Mouse (Mus musculus): ENCODE results near the gene Pdgfra. TPM values are rescaled to one million over a fixed set of nuclear protein-coding genes. Genes with fewer than 3 reads are reported as not detected.

Pdgfra gene
- polyA plus RNA-seq (2014; fragmentation: Nextera tagmentation; extraction: Ambion mirVana), result 87.2 and 88.6 TPM in 2 replicates

- ATAC-seq (replicated peaks; ENCODE audit: insufficient number of reproducible peaks, low FRiP score, low TSS enrichment, low read depth), result no peak
- Histone ChIP-seq H3K4me3 (ENCODE audit: low read depth, low read length) (peak within 1 kb of the TSS; percentile 73), H3K9ac (replicated peaks; ENCODE audit: low read length) (peak within 1 kb of the TSS; percentile 95), H3K9me3 (replicated peaks; ENCODE audit: control insufficient read depth, low read length) (no peaks in the 10 kb centered on the region), H3K27ac (replicated peaks; ENCODE audit: low read depth, low read length) (peak within 1 kb of the TSS; percentile 99), H3K36me3 (replicated peaks; ENCODE audit: control insufficient read depth, insufficient read depth, low read depth, low read length) (no peaks in the 10 kb centered on the region), H3K27me3 (ENCODE audit: control insufficient read depth, insufficient read depth, low read length) (peaks cover 6% of the 10 kb centered on the region; the same call in 1 of the 2 replicates), H3K4me1 (ENCODE audit: control insufficient read depth, insufficient read depth, low read length) (peaks cover 5% of the 10 kb centered on the region; the same call in 1 of the 2 replicates), H3K4me2 (ENCODE audit: low read depth, low read length) (peak within 1 kb of the TSS; percentile 69)
- WGBS, result under 1% methylated on average over 10 of the region's 10 CpGs
- peak; percentile 92 for DNase-seq (ENCODE audit: low spot score)
Observed at GRCm38 (mm10) chr5:75152021-75152425, at the start of gene Pdgfra. Gene Pdgfra, plus strand, starts transcription at chr5:75152292.

- no peak overlapping the region for H3K27ac ChIP-seq (replicated peaks; ENCODE audit: low read depth, low read length)
- no peaks in the 10 kb centered on the region for H3K9me3 ChIP-seq (replicated peaks; ENCODE audit: control insufficient read depth, low read length)
- WGBS, result 65% methylated on average over 3 of the region's 3 CpGs
- DNase-seq (ENCODE audit: low spot score), result no peak
- no peak for ATAC-seq (replicated peaks; ENCODE audit: insufficient number of reproducible peaks, low FRiP score, low TSS enrichment, low read depth)
- no peak overlapping the region for H3K4me2 ChIP-seq (ENCODE audit: low read depth, low read length)
- no peaks in the 10 kb centered on the region for H3K27me3 ChIP-seq (ENCODE audit: control insufficient read depth, insufficient read depth, low read length)
- no peaks in the 10 kb centered on the region for H3K4me1 ChIP-seq (ENCODE audit: control insufficient read depth, insufficient read depth, low read length)
- H3K4me3 ChIP-seq (ENCODE audit: low read depth, low read length), result no peak overlapping the region
- H3K36me3 ChIP-seq (replicated peaks; ENCODE audit: control insufficient read depth, insufficient read depth, low read depth, low read length), result no peaks in the 10 kb centered on the region
- no peak overlapping the region for H3K9ac ChIP-seq (replicated peaks; ENCODE audit: low read length)
Observed at GRCm38 (mm10) chr5:75106511-75106910, 45.6 kb upstream of the Pdgfra start.

- Histone ChIP-seq H3K27ac (replicated peaks; ENCODE audit: low read depth, low read length) (no peak overlapping the region), H3K9me3 (replicated peaks; ENCODE audit: control insufficient read depth, low read length) (no peaks in the 10 kb centered on the region), H3K36me3 (replicated peaks; ENCODE audit: control insufficient read depth, insufficient read depth, low read depth, low read length) (no peaks in the 10 kb centered on the region), H3K27me3 (ENCODE audit: control insufficient read depth, insufficient read depth, low read length) (no peaks in the 10 kb centered on the region), H3K4me3 (ENCODE audit: low read depth, low read length) (no peak overlapping the region), H3K4me2 (ENCODE audit: low read depth, low read length) (no peak overlapping the region), H3K9ac (replicated peaks; ENCODE audit: low read length) (no peak overlapping the region), H3K4me1 (ENCODE audit: control insufficient read depth, insufficient read depth, low read length) (no peaks in the 10 kb centered on the region)
- ATAC-seq (replicated peaks; ENCODE audit: insufficient number of reproducible peaks, low FRiP score, low TSS enrichment, low read depth) (no peak), DNase-seq (ENCODE audit: low spot score) (no peak)
- 39% methylated on average over 5 of the region's 5 CpGs for WGBS
Observed at GRCm38 (mm10) chr5:75109368-75109767, 42.7 kb upstream of the Pdgfra start.

GRCm38 (mm10) chr5:75111781-75112180 lies 40.3 kb upstream of the Pdgfra start:
- Histone ChIP-seq H3K4me3 (ENCODE audit: low read depth, low read length) (no peak overlapping the region), H3K27me3 (ENCODE audit: control insufficient read depth, insufficient read depth, low read length) (no peaks in the 10 kb centered on the region), H3K9ac (replicated peaks; ENCODE audit: low read length) (no peak overlapping the region), H3K27ac (replicated peaks; ENCODE audit: low read depth, low read length) (no peak overlapping the region), H3K4me2 (ENCODE audit: low read depth, low read length) (no peak overlapping the region), H3K9me3 (replicated peaks; ENCODE audit: control insufficient read depth, low read length) (no peaks in the 10 kb centered on the region), H3K36me3 (replicated peaks; ENCODE audit: control insufficient read depth, insufficient read depth, low read depth, low read length) (no peaks in the 10 kb centered on the region), H3K4me1 (ENCODE audit: control insufficient read depth, insufficient read depth, low read length) (no peaks in the 10 kb centered on the region)
- 54% methylated on average over 5 of the region's 5 CpGs for WGBS
- no peak for DNase-seq (ENCODE audit: low spot score)
- no peak for ATAC-seq (replicated peaks; ENCODE audit: insufficient number of reproducible peaks, low FRiP score, low TSS enrichment, low read depth)

- DNase-seq (ENCODE audit: low spot score) (peak; percentile 23), ATAC-seq (replicated peaks; ENCODE audit: insufficient number of reproducible peaks, low FRiP score, low TSS enrichment, low read depth) (no peak)
- H3K27ac ChIP-seq (replicated peaks; ENCODE audit: low read depth, low read length), result no peak overlapping the region
- no peaks in the 10 kb centered on the region for H3K9me3 ChIP-seq (replicated peaks; ENCODE audit: control insufficient read depth, low read length)
- no peaks in the 10 kb centered on the region for H3K36me3 ChIP-seq (replicated peaks; ENCODE audit: control insufficient read depth, insufficient read depth, low read depth, low read length)
- H3K4me1 ChIP-seq (ENCODE audit: control insufficient read depth, insufficient read depth, low read length), result no peaks in the 10 kb centered on the region
- WGBS, result 65% methylated on average over 7 of the region's 7 CpGs
- no peaks in the 10 kb centered on the region for H3K27me3 ChIP-seq (ENCODE audit: control insufficient read depth, insufficient read depth, low read length)
- H3K4me3 ChIP-seq (ENCODE audit: low read depth, low read length), result no peak overlapping the region
- no peak overlapping the region for H3K9ac ChIP-seq (replicated peaks; ENCODE audit: low read length)
- no peak overlapping the region for H3K4me2 ChIP-seq (ENCODE audit: low read depth, low read length)
Observed at GRCm38 (mm10) chr5:75118840-75119239, 33.3 kb upstream of the Pdgfra start.

GRCm38 (mm10) chr5:75121646-75122045 lies 30.4 kb upstream of the Pdgfra start:
- no peaks in the 10 kb centered on the region for H3K36me3 ChIP-seq (replicated peaks; ENCODE audit: control insufficient read depth, insufficient read depth, low read depth, low read length)
- no peak for DNase-seq (ENCODE audit: low spot score)
- 38% methylated on average over 5 of the region's 5 CpGs for WGBS
- H3K4me3 ChIP-seq (ENCODE audit: low read depth, low read length), result no peak overlapping the region
- H3K4me1 ChIP-seq (ENCODE audit: control insufficient read depth, insufficient read depth, low read length), result no peaks in the 10 kb centered on the region
- no peaks in the 10 kb centered on the region for H3K9me3 ChIP-seq (replicated peaks; ENCODE audit: control insufficient read depth, low read length)
- ATAC-seq (replicated peaks; ENCODE audit: insufficient number of reproducible peaks, low FRiP score, low TSS enrichment, low read depth), result no peak
- H3K4me2 ChIP-seq (ENCODE audit: low read depth, low read length), result no peak overlapping the region
- no peak overlapping the region for H3K9ac ChIP-seq (replicated peaks; ENCODE audit: low read length)
- no peak overlapping the region for H3K27ac ChIP-seq (replicated peaks; ENCODE audit: low read depth, low read length)
- no peaks in the 10 kb centered on the region for H3K27me3 ChIP-seq (ENCODE audit: control insufficient read depth, insufficient read depth, low read length)

- no peak overlapping the region for H3K27ac ChIP-seq (replicated peaks; ENCODE audit: low read depth, low read length)
- 75% methylated on average over 7 of the region's 7 CpGs for whole genome bisulfite sequencing
Observed at GRCm38 (mm10) chr5:75134681-75135080, 17.4 kb upstream of the Pdgfra start.

GRCm38 (mm10) chr5:75143092-75143491 lies 9.0 kb upstream of the Pdgfra start:
- WGBS, result 3% methylated on average over 14 of the region's 14 CpGs
- Histone ChIP-seq H3K9ac (replicated peaks; ENCODE audit: low read length) (peak overlapping the region; percentile 43), H3K9me3 (replicated peaks; ENCODE audit: control insufficient read depth, low read length) (no peaks in the 10 kb centered on the region), H3K36me3 (replicated peaks; ENCODE audit: control insufficient read depth, insufficient read depth, low read depth, low read length) (no peaks in the 10 kb centered on the region), H3K27me3 (ENCODE audit: control insufficient read depth, insufficient read depth, low read length) (no peaks in the 10 kb centered on the region), H3K4me2 (ENCODE audit: low read depth, low read length) (peak overlapping the region; percentile 54), H3K4me3 (ENCODE audit: low read depth, low read length) (peak overlapping the region; percentile 14; the same call in 1 of the 2 replicates), H3K4me1 (ENCODE audit: control insufficient read depth, insufficient read depth, low read length) (no peaks in the 10 kb centered on the region), H3K27ac (replicated peaks; ENCODE audit: low read depth, low read length) (no peak overlapping the region)
- no peak for ATAC-seq (replicated peaks; ENCODE audit: insufficient number of reproducible peaks, low FRiP score, low TSS enrichment, low read depth)
- peak; percentile 92 for DNase-seq (ENCODE audit: low spot score)

More at GRCm38 (mm10) chr5:75134681-75135080, 17.4 kb upstream of the Pdgfra start:
- ATAC-seq (replicated peaks; ENCODE audit: insufficient number of reproducible peaks, low FRiP score, low TSS enrichment, low read depth) (no peak), DNase-seq (ENCODE audit: low spot score) (no peak)
- no peak overlapping the region for H3K9ac ChIP-seq (replicated peaks; ENCODE audit: low read length)
- no peak overlapping the region for H3K4me2 ChIP-seq (ENCODE audit: low read depth, low read length)
- H3K9me3 ChIP-seq (replicated peaks; ENCODE audit: control insufficient read depth, low read length), result no peaks in the 10 kb centered on the region
- no peaks in the 10 kb centered on the region for H3K27me3 ChIP-seq (ENCODE audit: control insufficient read depth, insufficient read depth, low read length)
- no peak overlapping the region for H3K4me3 ChIP-seq (ENCODE audit: low read depth, low read length)
- H3K4me1 ChIP-seq (ENCODE audit: control insufficient read depth, insufficient read depth, low read length), result no peaks in the 10 kb centered on the region
- no peaks in the 10 kb centered on the region for H3K36me3 ChIP-seq (replicated peaks; ENCODE audit: control insufficient read depth, insufficient read depth, low read depth, low read length)

All from embryonic facial prominence, embryonic 11.5 days (tissue).